ENCODE assay signal across 8 mouse cellular contexts in the genomic region with DNA sequence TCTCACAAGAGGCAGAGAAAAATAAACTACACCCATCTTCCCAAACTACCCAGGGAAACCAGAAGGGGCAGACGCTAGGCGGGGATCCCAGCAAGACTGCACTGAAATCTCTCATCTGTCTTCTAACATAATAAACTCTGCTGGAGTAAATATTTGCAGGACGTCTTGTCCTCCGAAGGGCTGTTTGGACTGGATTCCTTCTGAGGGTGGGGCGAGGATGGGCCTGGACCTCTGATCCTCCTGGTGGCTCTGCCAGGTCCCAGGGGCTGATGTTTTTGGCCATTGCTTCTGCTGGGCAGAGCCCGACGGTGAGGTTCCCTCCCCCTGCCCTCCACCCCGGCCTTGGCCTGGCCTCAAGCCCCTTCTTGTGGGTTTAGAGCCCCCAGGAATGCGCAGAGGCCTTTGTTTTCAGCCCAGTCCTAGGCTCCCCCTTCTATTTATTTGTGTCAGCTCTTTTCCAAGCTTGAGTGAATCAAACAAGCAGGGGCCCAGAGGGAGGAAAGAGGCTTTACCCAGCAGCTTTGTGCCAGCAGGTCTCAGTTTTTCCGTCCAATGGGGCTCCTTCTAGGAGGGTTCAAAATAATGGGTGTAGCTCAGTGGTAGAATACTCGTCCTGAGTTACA. TPM values are rescaled to one million over a fixed set of nuclear protein-coding genes. Genes with fewer than 3 reads are reported as not detected.
DNase-seq lines count a peak whose midpoint lies in the region; ATAC-seq and TF ChIP-seq lines count a peak whose summit lies in the region.

No protein-coding gene starts in this region.

- peak; percentile 32 to 41 for DNase-seq in cerebellum, postnatal 10 days
- no peak for DNase-seq in cerebellum, adult 11 months
- DNase-seq in hindbrain, embryonic 11.5 days (ENCODE audit: low spot score): peak; percentile 18
- no peak for DNase-seq in limb, embryonic 14.5 days (ENCODE audit: low spot score)
- peak; percentile 22 for DNase-seq in neural tube, embryonic 10.5 days (ENCODE audit: extremely low spot score, low spot score)
- DNase-seq in thymus, postnatal 4 days: no peak
- DNase-seq in spleen, postnatal 36 days (ENCODE audit: low spot score in 2 of 2): no peak

- H3K4me1 ChIP-seq in forebrain, embryonic 15.5 days: peaks cover 24% of the 10 kb centered on the region
- no peaks in the 10 kb centered on the region for H3K4me1 ChIP-seq in hindbrain, embryonic 11.5 days (replicated peaks; ENCODE audit: control insufficient read depth, insufficient read depth, low read length)
- peaks cover 61% of the 10 kb centered on the region for H3K4me1 ChIP-seq in limb, embryonic 14.5 days (ENCODE audit: control insufficient read depth, insufficient read depth, low read length)

- 7% methylated on average over 11 of the region's 11 CpGs for WGBS in forebrain, embryonic 15.5 days
- WGBS in hindbrain, embryonic 11.5 days: 15% methylated on average over 11 of the region's 11 CpGs
- 31% methylated on average over 11 of the region's 11 CpGs for WGBS in limb, embryonic 14.5 days

- no peak overlapping the region for H3K4me2 ChIP-seq in forebrain, embryonic 15.5 days (replicated peaks)
- no peak overlapping the region for H3K4me2 ChIP-seq in hindbrain, embryonic 11.5 days (replicated peaks; ENCODE audit: low read depth, low read length)
- H3K4me2 ChIP-seq in limb, embryonic 14.5 days (replicated peaks; ENCODE audit: low read depth, low read length, severe bottlenecking): peak overlapping the region; percentile 24; the same call in 1 of the 2 replicates

- H3K4me3 ChIP-seq in forebrain, embryonic 15.5 days: no peak overlapping the region
- H3K4me3 ChIP-seq in hindbrain, embryonic 11.5 days (ENCODE audit: low read depth, low read length): no peak overlapping the region
- no peak overlapping the region; the same call in 1 of the 2 replicates for H3K4me3 ChIP-seq in limb, embryonic 14.5 days (replicated peaks; ENCODE audit: low read length)

- H3K9ac ChIP-seq in forebrain, embryonic 15.5 days (replicated peaks): no peak overlapping the region
- H3K9ac ChIP-seq in hindbrain, embryonic 11.5 days (ENCODE audit: low read depth, low read length): no peak overlapping the region
- no peak overlapping the region for H3K9ac ChIP-seq in limb, embryonic 14.5 days (ENCODE audit: low read depth, low read length, severe bottlenecking)

- peak; percentile 80 for ATAC-seq in forebrain, embryonic 15.5 days (replicated peaks)
- peak; percentile 52 for ATAC-seq in hindbrain, embryonic 11.5 days (ENCODE audit: low FRiP score)
- no peak; the same call in 1 of the 2 replicates for ATAC-seq in limb, embryonic 14.5 days (ENCODE audit: low FRiP score, low read depth)

- H3K27ac ChIP-seq in forebrain, embryonic 15.5 days (replicated peaks): peak overlapping the region; percentile 83
- H3K27ac ChIP-seq in hindbrain, embryonic 11.5 days (ENCODE audit: low read depth, low read length): no peak overlapping the region
- H3K27ac ChIP-seq in limb, embryonic 14.5 days (replicated peaks; ENCODE audit: low read depth, low read length): peak overlapping the region; percentile 81

- no peak for TF ChIP-seq POLR2A in limb, embryonic 14.5 days (IDR thresholded peaks at IDR 0.05; ENCODE audit: borderline replicate concordance, extremely low read depth, insufficient read depth, insufficient read length)

- no peaks in the 10 kb centered on the region for H3K36me3 ChIP-seq in forebrain, embryonic 15.5 days
- H3K36me3 ChIP-seq in hindbrain, embryonic 11.5 days (ENCODE audit: control insufficient read depth, insufficient read depth, low read length): no peaks in the 10 kb centered on the region
- peaks cover 2% of the 10 kb centered on the region; the same call in 1 of the 2 replicates for H3K36me3 ChIP-seq in limb, embryonic 14.5 days (ENCODE audit: control insufficient read depth, insufficient read depth, low read length)

- H3K27me3 ChIP-seq in forebrain, embryonic 15.5 days: no peaks in the 10 kb centered on the region
- no peaks in the 10 kb centered on the region for H3K27me3 ChIP-seq in hindbrain, embryonic 11.5 days (ENCODE audit: control insufficient read depth, insufficient read depth, low read length)
- H3K27me3 ChIP-seq in limb, embryonic 14.5 days (ENCODE audit: control insufficient read depth, insufficient read depth, low read length): no peaks in the 10 kb centered on the region

- H3K9me3 ChIP-seq in forebrain, embryonic 15.5 days: no peaks in the 10 kb centered on the region
- H3K9me3 ChIP-seq in hindbrain, embryonic 11.5 days (ENCODE audit: control insufficient read depth, low read length): no peaks in the 10 kb centered on the region
- no peaks in the 10 kb centered on the region for H3K9me3 ChIP-seq in limb, embryonic 14.5 days (ENCODE audit: control insufficient read depth, low read length)

RNA-seq across cellular contexts. Expression of a gene that starts 32.6 kb away (rescaled TPM):
- 1.9 and 2.5 TPM in 2 replicates for polyA plus RNA-seq in forebrain, embryonic 15.5 days (2015; fragmentation: Nextera tagmentation; extraction: Ambion mirVana)
- polyA plus RNA-seq in hindbrain, embryonic 11.5 days (2014; fragmentation: Nextera tagmentation; extraction: Ambion mirVana): 4.8 and 7.2 TPM in 2 replicates
- 34.8 and 34.9 TPM in 2 replicates for polyA plus RNA-seq in limb, embryonic 14.5 days (2012; rRNA removed)
- 11.3 and 16.2 TPM in 2 replicates for polyA plus RNA-seq in limb, embryonic 14.5 days (2014; fragmentation: Nextera tagmentation; extraction: Ambion mirVana)

RNA-seq across cellular contexts. Expression of a gene that starts 38.4 kb away (rescaled TPM):
- polyA plus RNA-seq in forebrain, embryonic 15.5 days (2015; fragmentation: Nextera tagmentation; extraction: Ambion mirVana): 0.45 TPM in 1 of 2 replicates, not detected in the other
- polyA plus RNA-seq in hindbrain, embryonic 11.5 days (2014; fragmentation: Nextera tagmentation; extraction: Ambion mirVana): 0.36 and 0.39 TPM in 2 replicates
- polyA plus RNA-seq in limb, embryonic 14.5 days (2012; rRNA removed): 0.05 and 0.23 TPM in 2 replicates
- polyA plus RNA-seq in limb, embryonic 14.5 days (2014; fragmentation: Nextera tagmentation; extraction: Ambion mirVana): 0.15 TPM in 1 of 2 replicates, not detected in the other

Comparison
In these comparisons a context has a peak if more than half of its experiments do, and no peak if none do; other contexts are left out.
1. DNase-seq: peak in cerebellum, postnatal 10 days (2 of 2), hindbrain, embryonic 11.5 days (single experiment) and neural tube, embryonic 10.5 days (single experiment); none in cerebellum, adult 11 months (single experiment), limb, embryonic 14.5 days (single experiment), thymus, postnatal 4 days (single experiment) and spleen, postnatal 36 days (0 of 2).